Mouse (Mus musculus) layer of hippocampus, adult 8-10 months (tissue): ENCODE measurements around the gene Tom1. TPM values are rescaled to one million over a fixed set of nuclear protein-coding genes. Genes with fewer than 3 reads are reported as not detected.

Source experiments
- DNase-seq, 2 experiments: peaks; one replicate each; pipeline ENCODE4 v3.0.0; 2022; ENCODE audit warnings: low spot score in 2 of 2
- total RNA-seq, 4 experiments: library from RNA; stranded (reverse); gene quantifications; 2 replicates each; pipeline ENCODE4 v1.2.4; 2022

Gene Tom1
- total RNA-seq, 4 experiments from 2014 or later, result 33.4 to 45.8 (median 37.3) TPM

DNA sequence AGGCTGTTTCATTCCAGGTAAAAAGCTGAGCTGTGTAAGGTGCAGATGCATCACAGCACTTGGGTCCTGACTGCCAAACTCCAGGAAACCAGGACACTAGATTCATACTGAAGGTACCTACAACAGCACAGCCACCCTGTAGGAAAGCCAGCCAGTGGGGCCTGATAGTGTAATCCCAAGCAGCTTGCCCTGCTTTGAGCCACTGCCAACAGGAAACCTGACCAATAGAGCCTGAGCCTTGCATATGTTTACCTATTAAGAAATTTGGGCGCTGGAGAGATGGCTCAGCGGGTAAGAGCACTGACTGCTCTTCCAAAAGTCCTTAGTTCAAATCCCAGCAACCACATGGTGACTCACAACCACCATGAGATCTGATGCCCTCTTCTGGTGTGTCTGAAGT, 8.7 kb downstream of the Tom1 start:
- no peak for DNase-seq

DNA sequence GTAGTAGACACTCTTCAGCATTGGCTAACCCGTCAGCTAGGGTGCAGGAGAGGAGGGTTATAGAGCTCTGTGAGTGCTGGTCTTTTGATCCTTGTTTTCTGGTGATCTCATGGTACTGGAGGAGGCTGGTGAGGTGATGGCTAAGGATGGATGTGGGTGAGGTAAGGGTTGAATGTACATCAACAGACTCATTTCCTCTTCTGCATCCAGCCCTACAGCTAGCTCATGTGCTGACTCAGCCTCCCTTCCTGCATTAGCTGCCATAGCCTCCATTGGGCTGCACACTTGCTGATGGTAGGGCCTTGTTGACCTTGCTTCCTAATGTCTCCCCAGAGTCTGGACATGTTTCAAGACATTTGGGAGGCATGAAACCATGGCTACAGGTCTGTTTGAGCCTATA, 9.5 kb downstream of the Tom1 start:
- DNase-seq, result no peak

DNA sequence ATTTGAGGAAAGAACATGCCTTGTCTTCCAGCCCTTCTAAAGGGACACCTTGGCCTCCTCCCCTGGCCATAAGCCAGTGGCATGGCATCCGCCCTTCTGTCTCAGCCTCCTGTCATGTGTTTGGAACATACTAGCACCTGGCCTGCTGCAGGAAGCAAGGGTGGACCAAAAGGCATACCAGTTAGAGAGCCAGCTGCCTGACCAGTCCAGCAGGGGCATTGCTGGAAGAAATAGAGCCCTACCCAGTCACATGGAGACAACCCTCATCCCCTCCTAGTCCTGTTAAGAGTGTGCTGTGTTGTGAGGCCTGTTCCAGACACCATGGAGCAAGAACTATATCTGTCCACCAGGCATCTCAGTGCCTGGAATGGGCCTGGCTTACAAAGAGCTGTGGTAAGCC, 12.8 kb downstream of the Tom1 start:
- DNase-seq, result no peak

- no peak for DNase-seq
These were observed 14.3 kb downstream of the Tom1 start for GRCm38 (mm10) chr8:75047784-75048183.

DNA sequence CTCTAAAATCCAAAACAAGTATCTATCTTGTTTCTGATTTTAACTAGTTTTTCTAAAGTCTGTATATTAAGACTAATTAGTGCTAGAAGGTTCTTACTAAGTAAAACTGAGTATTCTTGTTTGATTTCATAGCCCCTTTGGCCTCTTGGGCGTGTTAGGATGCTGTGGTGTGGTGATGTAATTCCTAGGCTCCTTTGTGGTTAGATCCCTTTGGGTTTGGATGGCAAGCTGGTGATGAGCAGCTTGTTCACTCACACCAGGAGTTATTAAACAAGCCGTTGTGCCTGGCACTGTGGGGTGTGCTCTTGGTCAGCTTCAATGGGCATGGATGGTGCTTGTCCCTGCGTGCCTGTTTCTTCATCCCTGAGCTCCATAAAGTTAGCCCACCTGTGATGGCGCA, 19.8 kb downstream of the Tom1 start:
- no peak for DNase-seq

DNA sequence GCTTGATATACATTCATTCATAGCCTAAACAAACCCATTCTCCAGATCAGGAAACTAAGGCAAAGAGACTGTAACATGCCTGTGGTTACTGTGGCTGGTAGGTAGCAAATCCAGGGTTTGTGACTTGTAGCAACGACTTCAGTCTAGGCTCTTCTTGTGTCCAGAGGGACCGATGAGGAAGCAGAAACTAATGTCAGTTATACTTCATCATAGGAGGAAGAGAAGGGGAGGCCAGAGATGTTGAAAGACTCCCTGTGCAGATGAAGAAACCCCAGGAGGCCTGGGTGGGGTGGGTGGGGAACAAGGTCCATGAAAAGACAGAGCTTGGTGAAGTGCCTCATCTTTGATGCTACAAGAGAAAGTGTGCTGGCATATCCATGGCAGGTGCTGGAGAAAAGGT, 22.2 kb downstream of the Tom1 start:
- no peak for DNase-seq

GRCm38 (mm10) chr8:75060022-75060421, 26.5 kb downstream of the Tom1 start:
- DNase-seq, result no peak

DNA sequence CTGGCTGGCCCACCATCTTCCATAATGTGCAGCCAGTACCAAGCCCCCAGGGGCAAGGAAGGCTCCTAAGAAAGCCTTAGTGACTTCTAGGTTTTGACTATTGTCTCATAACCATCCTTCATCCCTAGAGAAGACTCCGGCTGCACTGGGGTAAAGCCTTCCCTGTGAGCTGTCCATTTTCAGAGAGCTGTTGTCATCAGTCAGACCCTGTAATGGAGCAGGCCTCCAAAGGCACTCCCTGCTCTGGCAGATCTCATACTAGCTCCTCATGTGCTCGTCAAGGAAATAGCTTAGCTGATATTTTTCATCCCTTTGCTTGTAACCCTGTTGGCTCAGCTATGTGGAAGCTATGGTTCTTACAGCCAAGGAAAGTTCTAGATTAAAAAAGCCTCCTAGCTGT, 27.3 kb downstream of the Tom1 start:
- DNase-seq, result no peak

DNA sequence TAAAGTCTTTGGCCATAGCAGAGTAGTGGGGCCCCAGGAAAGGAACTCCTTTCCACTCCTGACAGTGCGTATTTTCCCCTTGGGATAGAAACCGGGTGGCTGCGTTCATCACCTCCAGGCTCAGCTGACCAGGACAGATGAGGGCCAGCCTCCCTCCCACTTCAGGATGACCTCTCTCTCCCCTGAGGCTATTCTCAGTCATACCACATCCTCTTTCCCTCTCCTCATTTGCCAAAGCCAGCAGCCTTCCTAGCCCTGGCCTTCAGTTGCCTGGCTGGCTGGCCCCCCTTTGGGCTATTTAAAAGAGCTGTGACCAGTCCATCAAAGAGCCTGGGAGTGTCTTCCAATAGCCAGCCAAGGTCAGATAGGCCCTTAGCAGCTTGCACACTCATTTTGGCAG, 29.8 kb downstream of the Tom1 start:
- no peak for DNase-seq

- no peak for DNase-seq
These were observed 31.3 kb downstream of the Tom1 start for GRCm38 (mm10) chr8:75064790-75065189.

GRCm38 (mm10) chr8:75067287-75067686, 33.8 kb downstream of the Tom1 start:
- no peak for DNase-seq

DNA sequence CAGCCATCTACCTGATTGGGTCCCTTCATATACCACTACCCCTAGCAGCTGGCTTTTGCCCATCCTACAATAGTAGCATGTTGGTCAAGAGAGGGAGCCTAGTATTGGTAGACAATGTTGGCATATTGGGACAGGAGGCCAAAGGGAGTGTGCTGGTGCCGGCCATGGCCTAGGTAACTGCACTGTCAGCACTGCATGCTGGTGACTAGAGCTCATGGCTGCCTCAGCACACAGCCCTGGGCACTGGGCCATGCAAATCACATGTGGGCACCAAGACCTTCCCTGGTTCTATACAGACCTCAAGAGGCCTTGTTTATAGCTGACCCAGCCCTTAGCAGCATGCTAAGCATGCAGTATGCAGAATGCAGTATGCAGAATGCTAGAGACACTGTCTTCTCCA, 36.8 kb downstream of the Tom1 start:
- DNase-seq, result no peak

GRCm38 (mm10) chr8:75071627-75072346, 38.3 kb downstream of the Tom1 start:
- peak; percentile 58 to 81 for DNase-seq

DNA sequence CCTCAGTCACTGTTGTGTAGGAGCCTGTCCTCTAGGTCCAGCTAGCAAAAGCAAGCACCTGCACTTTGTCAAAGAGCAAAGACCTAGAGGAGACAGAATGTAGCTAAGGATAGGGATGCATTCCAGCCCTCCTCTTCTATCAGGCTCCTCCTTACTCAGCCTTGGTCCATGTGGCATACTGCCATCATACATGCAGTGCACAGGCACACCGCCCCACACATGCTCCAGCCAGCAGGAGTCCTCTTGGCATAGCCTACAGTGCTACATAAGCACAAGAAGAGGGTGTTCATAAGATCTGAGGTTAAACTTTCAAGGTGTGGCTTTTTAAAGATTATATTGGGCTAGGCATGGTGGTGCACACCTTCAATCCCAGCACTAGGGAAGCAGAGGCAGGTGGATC, 41.4 kb downstream of the Tom1 start:
- no peak for DNase-seq

DNA sequence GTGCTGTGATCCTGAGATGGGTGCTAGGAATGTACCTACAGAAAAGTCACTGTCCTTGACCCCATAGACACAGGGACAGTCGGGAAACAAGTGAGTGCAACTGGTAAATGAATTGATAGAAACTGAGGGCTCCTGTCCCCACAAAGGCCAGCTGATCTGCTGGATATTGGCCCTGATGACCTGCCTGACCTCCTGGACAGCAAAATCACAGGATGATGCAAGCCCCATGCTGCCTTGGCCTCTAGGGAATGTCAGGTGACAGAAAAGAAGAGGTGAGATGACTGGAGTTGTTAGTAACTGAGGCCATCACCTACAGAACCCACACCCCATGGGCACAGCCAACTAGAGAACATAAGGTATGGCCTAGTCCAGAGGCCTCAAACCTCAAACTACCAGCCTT, 44.7 kb downstream of the Tom1 start:
- DNase-seq, result no peak

GRCm38 (mm10) chr8:75078851-75079250, 45.3 kb downstream of the Tom1 start:
- DNase-seq, result no peak

DNA sequence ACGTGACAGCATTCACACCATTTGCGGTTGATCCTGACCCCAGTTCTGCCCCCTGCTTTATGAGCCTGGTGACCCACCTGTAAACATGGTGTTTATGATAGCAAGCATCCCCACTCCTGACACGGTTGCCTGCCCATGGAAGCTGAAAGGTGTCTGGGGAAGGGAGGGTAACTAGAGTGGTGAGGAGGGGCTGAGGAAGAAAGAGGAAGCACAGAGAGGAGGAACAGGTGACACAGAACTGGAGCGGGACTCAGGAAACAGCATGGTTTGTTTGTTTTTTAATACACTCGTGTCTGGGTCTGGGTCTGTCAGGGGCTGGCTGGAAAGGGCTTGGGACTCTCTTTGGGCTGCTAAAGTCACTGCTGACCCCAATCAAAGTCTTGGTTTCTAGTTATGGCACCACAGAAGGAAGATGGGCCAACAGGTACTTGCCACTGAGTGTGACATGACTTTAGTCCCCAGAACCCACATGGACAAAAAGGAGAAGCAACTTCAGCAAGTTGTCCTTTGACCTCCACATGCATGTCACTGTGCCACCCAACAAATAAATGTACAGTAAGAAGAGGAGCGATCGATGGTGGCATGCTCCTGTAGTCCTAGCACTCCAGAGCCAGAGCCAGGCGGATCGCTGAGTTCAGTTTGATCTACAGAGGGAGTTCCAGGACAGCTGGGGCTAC, 48.0 kb downstream of the Tom1 start:
- no peak for DNase-seq

DNA sequence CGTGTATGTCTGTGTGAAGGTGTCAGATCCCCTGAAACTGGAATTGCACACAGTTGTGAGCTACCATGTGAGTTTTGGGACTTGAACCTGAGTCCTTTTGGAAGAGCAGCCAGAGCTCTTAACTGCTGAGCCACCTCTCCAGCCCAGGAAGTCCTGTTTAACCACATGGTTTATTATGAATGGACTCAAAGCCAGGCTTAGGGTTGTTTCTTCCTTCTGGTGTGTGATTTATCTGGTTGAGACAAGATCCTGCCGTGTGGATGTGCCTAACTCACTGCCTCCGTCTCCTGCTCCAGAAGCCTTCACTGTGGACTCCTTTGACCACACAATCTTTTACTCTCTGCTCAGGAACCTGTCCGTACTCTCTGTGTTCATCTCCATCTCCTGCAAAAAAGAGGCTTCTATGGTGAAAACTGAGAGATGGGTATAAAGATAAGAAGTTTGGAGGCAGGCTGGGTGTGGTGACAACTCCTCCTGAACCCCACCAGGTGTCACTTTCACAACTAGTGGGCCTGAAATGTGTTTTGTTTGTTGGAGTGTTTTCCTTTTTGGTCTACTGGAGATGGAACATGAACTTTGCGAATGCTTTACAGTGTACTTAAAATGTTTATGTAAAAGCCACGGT, 48.8 kb downstream of the Tom1 start:
- no peak for DNase-seq

DNA sequence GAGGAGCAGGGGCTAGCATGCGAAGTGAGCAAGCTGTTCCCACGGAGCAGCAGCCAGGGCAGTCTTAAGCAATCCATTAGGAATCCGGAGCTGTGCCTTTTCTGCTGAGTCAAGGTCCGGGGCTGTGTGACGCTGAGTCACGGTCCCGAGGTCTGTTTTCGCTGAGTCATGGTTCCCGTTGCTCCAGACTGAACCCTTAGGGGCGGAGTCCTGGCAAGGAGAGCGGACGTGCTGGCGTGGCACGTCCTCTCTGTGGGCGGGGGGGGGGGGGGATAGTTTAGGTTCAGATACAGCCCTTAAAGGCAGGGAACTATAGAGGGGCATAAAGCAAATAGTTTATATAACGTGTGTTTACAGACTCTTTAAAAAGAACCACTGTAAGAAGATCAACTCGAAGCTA, 50.3 kb downstream of the Tom1 start:
- DNase-seq, result peak; percentile 82 to 85

DNA sequence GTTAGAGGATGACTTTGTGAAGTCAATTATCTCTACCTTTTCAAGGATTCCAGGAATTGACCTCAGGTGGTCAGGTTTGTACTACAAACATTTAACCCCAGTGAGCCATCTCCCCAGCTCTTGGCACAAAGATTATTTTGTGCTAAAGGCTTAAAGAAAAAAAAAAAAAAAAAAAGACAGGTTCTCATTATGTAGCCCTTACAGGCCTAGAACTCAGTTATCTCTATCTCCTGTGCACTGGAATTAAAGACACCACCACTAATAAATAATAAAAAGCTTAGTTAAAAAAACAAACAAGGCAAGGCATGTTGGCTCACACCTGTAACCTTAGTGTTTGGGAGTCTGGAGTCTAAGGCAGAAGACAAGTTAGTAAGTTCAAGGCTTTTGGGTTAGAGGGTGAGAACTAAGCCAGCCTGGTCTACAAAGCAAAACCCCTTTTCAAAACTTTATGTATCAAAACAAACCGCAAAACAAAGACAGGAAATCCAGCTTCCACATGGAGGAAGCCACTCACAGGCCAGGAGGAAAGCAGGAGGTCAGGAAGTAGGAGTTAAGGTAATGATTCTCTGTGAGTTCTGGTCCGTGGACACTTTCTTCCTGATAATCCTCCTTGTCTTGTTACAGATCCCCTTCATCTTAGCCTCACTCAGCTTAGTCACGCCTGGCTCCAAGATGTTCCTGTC, 51.0 kb downstream of the Tom1 start:
- no peak for DNase-seq

DNA sequence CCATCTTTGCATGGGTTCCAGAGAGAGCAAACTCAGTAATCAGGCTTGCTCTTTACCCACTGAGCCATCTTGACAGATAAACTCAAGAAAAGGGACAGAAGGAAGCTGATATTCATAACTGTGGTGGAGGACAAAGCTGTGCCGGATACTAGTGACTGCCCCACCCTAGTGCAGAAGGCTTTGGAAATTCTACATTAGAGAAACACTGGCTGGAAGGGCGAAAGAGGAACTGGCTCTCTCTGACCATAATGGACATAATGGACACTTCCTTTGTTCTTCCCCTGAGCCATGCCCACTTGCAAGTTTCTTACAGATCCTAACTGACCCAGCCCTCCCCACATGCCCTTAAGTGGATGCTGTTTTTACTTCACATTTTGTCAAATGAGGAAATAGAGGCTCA, 52.5 kb downstream of the Tom1 start:
- DNase-seq, result no peak

DNA sequence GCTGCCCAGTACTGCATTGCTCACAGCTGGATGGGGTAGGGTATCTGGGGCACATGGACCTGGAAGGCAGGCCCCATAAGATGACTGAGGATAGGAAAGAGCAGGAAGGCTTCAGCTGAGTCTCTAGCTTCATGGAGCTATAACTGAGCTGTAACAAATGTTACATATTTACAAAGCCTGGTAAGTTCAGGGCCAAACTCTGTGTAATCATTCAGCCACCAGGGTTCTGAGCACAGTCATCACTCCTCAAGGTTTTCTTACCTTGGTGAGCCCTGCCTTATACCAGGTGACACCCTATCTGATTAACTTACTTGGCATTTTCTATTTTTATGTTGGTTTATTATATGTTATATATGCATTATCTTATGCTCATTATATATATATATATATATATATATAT, 53.6 kb downstream of the Tom1 start:
- no peak for DNase-seq
